Mouse (Mus musculus) testis, postnatal 10 days (tissue): Measurements from ENCODE around the gene Tarbp1.

ENCODE experiments used
- DNase-seq: peaks from one replicate; pipeline ENCODE4 v3.0.0; 2021; ENCODE audit warnings: low spot score

Tarbp1 gene

DNA sequence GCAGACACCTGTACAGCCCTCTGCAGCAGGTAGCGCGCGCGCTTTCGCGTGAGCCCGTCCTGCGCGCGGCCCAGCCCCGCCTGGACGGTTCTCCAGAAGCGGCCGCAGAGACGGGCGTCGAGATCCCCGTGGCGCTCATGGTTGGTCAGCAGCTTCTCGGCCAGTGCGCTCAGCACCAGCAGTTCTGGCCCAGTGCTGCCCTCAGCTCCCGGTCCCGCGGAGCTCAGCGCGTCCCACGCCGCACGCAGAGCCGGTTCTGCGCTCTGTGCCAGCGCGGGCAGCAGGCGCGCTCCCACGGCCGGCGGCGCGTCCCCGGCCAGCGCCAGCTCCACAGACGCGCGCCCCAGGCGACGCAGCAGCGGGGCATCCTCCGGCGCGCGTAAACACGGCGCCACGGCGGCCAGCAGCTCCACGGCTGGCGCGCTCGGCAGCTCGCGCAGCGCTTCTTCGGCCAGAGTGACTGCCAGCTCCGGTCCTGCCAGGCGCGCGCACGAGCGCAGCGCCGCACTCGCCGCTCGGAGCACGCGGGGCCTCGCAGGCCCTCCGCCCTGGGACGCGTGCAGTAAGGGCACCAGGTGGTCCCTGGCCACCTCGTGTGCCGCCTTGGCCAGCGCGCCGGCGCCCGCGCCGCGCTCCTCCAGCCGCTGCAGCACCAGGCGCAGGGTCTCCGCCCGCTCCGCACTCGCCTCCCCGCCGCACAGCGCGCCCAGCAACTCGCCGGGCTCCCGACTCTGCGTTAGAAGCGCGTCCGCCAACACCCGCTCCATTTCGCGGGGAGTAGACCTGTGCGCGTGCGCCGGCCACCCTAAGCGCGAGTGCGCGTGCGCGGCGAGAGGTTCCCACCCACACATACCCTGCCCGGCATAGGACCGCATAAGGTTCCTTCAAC, at the start of gene Tarbp1:
Tarbp1 (minus strand) TSS at position 767 of the 889 bp plus-strand sequence.
- DNase-seq: peak; percentile 93

DNA sequence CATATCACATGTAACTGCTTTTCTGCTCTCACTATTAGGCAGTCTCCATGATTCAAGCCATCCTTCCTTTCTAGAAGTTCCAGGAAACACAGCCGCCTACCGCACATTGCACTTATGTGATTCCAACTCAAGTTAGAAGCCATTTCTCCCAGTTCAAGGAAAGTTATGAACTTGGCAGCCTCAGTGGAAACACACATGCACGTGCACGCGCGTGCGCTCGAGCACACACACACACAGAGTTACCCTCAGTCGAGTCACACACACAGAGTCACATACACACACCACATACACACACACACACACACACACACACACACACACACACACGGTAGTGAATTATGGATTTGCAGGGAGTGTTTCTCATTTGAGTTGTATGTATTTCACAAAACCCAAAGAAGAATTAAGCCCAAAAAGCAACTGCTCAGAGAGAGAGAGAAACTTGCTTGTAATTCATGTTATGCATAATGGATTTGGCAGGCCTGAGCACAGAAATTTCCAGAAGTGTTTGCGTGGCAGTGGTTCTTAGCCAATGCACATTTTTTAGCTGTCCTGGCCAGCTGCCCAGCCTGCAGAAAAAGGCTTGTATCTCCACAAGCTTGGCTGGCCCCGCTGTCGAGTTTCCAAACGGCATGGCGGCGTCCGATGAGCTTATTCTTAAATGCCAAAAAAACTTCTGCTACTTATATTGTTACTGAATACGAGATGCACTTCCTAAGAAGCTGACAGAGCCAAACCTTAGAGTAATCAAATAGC, 49.5 kb upstream of the Tarbp1 start:
- DNase-seq: peak; percentile 89

DNA sequence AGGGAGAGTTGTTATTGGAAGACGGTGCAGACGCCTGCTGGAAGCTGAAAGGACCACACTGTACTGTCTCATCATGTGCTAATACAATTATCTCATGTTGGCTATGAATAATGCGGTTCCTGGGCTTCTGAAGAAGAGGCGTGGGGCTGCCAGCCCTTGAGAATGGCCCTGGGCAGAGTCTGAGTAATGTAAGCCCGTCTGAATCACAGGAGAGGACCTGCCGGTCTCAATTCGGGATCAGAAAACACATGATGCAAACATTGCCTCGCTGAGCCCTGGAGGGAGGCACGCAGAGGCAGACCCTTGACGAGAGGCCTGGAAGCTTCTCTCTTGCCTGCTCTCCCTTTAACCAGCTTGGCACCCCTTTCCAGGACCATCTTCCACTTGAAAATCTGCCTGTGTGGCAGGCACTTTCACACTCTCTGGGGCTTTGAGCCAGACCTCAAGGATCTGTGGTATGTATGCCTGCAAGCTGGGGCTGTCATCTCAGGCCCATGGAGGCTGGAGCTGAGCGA, 48.3 kb upstream of the Tarbp1 start:
- DNase-seq: no peak

DNA sequence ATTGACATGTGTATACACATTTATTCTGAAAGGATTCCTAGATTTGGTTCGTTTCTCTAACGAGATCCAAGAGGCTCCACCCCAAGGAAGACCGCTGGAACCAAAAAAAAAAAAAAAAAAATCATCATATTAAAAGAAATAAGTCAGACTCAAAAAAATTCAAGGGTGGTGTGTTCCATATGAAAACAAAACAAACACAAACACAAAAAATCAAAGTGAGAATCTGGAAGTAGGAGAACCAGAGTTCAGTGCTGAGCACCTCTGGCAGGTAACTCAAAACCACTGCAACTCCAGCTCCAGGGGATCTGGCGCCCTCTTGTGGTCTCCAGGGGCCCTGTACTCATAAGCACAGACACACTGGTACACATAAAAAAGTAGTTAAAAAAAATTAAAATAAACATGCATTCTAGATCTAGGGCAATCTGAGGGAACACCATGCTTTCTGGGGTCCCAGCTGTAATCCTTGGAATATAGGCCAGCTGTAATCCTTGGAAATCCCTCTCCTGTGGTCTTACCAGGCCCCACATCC, 44.6 kb upstream of the Tarbp1 start:
- peak; percentile 63 for DNase-seq

DNA sequence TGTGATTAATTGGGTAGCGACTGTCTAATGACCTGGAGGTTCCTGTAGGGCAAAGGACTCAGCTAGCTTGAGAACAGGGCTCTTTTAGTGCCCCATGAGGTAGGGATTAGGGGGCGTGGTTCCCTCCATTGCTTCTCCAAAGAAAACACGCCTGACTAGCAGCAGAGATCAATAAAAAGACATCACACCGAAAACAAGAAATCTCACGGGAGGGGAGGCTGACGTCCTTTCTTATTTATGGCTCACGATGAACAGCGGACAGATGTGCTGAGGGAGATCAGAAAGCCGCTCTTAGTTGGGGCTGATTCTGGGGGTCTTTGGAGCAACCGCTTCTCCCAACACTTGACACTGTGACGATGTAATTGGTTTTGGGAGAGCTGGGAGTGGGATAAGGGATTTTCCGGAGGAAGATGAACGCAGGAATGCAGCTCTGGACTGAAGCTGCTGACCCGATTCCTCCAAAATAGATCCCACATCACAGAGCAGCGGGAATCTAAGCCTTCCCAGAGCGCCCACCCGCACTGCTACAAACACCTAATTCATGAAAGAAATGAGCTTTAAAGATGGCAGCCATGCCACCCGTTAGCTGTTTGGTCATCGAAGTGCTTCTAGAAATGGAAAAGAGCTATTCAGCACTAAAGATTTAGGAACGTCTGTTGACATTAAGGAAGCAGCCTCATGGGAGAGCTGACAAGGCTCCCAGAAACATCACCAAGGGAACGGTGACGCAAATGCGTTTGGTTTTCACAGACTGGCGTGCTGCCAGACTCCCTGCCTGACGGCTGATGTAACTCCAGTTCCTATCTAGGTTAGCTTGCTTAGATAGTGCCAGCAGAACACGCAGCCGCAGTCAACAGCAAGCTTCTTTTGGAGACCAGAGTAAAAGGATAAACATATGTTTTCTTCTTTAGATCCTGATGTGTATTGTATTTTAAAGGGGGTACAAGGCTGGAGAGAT, 42.0 kb upstream of the Tarbp1 start:
- DNase-seq: peak; percentile 91

DNA sequence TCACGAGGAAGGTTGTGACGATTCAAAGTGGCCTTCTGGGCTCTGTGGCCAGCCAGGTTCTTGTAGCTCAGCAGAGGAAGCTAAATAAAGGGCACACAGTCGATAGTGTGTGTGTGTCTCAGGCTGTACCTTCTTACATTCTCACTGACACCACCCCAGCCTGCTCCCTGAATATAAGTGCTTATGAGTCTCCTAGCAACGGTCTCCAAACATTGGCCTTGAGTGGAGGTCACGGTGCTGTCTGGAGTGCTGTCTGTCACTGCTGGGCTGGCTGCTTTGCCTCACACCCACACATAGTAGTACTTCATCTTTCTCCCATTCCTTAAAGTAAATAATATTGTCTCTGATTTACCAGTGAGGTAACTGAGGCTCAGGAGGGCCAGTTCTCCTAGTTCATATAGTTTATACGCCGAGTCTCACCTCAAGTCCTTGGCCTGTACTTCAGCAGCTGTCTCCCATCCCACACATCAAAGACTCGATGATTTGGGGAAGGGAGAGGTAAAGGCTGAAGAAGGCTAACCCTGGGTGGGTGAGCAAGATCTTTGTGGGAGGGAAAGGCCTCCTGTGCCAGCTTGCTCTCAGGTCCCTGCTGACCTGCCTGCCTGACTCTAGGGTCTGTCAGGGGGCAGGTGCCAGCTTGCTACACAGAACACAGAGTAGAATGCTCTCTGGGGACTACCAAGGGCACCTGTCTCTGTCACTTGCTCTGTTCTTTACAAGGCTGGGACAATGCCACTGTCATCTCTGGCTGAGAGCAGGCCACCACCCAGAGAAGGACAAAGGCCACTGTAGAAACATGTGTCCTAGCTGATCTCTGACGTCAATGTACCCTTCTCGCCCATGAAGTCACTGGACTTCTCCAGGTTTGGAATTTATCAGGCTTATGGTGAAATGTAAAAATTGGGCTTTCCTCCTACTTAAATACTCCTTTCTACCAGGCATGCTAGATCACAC, 39.4 kb upstream of the Tarbp1 start:
- DNase-seq: no peak

DNA sequence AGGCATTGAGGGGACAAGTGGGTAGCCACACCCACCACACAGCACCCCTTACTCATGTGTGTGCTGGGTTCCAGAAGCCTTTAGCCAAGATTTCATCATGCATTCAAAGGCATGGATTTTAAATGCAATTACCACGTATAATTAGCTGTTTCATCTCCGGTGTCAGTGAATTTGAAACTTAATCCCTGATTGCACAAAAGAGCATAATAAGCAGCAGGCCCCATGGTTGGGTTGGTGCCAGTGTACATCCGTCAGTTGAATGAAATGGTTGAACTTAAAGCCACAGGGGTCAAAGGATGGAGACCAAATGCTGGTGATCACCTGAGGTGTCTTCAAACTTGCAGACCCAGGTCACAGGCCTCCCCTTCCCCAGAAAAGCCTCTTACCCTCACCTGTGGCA, 36.0 kb upstream of the Tarbp1 start:
- DNase-seq: no peak

DNA sequence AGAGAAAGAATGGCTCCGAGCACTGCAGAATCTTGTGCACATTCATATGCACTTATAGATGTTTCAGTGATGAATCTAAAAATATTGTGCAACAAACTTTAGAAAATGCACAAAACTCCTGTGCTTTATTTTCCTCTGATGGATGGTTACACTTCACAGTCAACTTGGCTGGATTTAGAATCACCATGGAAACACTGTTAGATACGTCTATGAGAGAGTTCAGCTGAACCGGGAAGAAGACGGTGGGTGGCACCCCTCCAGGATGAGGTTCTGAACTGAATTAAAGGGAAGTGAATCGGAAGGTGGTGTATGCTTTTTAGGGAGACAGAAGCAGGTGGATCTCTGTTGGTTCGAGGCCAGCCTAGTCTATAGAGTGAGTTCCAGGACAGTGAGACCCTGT, 34.8 kb upstream of the Tarbp1 start:
- no peak for DNase-seq

DNA sequence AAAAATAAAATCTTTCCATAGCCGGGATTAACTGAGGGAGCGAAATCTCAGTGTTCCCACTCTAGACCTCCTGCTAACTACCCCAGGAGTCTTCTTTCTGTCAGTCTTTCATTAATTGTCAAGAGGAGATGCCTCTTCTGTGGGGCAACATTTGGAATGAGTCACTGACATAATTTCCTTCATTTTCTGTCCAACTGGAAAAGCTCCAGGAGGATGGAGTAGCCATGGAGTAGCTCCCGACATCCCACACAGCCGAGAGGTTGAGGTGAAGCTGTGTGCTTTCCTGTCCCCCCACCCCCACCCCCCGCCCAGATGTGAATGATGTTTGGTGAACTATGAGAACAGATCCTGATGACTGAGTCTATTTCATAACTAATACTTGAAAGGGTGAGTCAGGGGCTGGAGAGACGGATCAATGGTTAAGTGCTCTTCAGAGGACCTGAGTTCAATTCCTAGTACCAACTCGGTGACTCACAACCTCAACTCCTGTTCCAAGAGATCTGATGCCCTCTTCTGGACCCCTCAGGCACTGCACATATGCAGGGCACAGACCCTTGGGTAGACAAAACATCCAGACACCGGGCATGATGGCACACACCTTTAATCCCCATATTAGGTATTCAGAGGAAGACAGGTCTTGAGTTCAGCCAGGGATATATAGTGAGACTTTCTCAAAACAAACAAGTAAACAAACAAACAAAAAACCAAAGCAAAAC, 34.2 kb upstream of the Tarbp1 start:
- no peak for DNase-seq

DNA sequence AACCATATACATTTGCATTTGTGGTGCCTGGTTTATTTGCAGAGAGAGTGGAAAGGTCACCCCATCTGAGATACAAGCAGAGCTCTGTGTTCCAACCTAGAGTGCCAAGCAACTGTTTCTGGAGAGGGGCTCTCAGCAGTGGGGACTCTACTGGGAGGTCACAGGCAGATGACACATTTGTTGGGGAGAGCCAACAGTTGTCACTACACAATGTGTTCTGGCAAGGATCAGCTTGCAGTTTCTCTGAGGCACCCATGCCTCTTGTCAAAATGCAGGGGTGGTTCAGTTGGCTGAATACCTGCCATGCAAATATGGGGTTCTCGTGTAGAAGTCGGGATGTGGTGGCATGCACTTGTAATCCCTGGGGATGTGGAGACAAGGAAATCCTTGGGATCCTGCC, 33.4 kb upstream of the Tarbp1 start:
- no peak for DNase-seq

DNA sequence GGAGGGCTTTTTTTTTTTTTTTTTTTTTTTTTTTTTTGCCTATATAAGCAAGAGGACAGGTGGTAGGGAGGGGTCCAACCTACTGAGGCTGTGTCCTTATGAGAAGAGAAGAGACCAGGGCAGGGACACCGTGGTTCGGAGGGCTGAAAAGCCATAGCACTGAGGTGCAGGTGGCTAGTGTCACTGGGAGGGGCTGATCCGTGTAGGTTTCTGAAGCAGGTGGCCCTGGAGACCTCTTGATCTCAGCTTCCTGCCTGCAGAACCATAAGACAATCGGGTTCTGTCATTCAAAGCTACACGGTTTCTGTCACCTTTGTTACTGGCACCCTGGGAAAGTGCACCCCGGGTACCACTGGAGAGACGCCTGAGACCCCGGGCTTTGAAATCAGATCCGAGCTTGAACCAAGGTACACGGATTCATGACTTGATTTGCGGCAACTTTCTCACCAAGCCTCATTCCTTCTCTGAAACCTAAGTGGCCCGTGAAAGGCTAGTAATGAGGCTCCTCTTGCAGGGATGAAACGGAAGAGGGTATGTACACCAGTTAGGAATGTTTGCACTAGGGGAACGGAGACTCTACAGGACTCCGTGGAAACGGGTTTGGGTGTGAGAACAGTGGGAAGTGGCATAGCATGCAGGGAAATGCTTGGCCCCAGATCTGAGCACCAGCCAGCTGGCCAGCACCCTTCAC, 29.8 kb upstream of the Tarbp1 start:
- no peak for DNase-seq

DNA sequence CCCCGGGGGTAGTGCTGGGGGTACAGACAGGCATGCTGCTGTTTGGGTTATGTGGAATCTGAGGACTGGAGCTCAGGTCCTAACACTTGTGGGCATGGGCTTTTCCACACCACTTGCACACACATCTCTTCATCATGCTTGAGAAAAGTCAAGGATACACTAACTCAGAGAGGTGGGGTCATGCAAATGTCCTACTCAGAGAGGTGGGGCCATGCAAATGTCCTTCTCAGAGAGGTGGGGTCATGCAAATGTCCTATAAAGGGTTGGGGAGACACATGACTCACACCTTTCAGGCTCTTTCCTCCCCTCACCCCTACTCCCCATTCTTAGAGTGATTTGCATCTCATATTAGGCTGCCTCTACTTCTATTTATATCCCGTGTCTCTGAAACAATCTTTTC, 27.9 kb upstream of the Tarbp1 start:
- DNase-seq: no peak

DNA sequence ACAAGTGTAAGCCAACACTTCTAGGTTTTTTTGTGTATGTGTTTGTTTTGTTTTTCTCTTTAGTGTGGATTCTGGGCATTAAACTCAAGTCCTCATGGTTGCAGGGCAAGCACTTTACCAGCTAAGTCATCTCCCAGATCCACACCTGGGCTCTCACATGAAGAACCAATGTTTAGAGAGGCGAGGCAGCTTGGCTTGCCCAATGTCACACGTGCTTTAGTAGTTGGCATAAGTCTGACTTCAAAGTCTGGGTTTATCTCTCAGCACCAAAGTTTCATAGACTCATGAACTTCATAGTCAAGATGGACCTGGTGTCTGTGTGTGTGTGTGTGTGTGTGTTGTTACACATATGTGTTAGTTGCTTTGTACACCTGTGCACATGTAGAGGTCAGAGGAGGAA, 24.5 kb upstream of the Tarbp1 start:
- no peak for DNase-seq

DNA sequence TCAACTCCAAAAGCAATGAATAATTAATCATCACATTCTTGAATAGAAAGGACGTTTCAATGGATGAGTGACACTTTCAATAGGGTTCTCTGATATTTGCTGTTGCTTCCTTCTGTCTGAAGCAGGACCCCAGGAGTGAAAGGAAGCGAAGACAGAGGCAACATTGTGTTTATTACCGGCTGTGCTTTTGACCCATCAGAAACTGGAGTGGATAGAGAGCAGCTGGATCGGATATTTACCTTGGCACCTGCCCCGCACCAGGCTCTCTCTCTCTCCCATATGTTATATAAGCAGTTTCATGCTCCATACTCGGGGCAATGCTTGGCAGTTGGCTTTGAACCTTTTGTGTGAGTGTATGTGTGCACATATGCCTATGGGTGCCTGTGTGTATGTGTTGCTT, 23.6 kb upstream of the Tarbp1 start:
- no peak for DNase-seq

DNA sequence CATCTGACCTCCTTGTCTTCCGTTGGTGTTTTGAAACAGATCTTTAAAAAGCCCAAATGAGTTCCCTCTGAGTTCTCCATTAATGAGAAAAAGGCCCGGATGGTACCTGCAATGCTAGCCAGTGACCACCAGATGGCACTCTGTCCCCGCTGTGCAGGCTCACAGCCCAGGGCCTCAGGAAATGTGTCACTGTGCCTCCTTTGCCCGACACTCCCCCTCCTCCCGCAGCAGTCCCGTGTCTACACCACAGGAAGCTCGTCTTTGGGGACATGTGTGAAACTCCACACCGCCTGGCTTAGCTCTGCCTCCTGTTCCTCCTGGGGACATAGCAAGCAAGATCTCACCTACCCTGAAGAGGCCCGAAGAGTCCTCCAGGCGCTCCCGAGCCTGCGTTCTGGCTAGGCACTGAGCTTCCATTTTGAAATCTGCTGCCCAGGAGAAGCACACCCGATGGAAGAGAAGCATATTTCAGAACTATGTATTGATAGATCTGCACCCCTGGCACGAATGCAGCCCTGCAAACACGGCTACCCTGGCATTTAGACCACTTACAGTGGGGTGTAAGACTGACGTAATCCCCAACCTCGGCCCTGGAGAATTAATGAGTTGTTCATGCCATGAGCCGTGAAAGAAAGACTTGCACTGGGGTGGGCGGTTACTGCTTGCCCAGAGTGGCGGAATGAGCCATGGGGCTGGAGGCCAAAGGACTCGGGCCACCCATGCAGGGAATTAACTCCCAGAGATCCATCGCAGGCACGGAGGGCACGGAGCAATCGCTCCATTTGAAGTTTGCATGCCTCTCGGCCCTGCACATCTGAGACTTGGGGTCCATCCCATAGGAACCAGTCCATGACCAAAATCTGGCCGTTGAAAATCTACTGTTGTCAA, 22.9 kb upstream of the Tarbp1 start:
- peak; percentile 93 for DNase-seq

DNA sequence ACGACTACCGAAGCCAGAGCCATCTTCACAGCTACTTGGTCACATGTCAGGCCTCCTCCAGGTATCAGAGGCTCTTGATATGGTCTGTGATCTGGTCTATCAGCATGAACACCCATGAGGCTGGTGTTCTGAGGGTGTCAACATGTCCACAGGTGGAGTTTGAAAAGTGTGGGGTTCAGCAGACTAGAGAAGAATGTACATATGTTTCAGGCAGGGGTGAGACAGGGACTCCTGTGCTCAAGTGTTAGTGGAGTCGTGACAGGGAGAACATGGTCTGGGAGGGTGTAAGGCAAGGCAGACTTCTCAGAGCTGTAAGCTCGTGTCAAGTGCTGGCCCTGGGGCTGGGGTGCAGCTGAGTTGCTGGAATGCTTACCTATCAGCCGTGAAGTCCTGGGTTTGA, 22.1 kb upstream of the Tarbp1 start:
- no peak for DNase-seq

DNA sequence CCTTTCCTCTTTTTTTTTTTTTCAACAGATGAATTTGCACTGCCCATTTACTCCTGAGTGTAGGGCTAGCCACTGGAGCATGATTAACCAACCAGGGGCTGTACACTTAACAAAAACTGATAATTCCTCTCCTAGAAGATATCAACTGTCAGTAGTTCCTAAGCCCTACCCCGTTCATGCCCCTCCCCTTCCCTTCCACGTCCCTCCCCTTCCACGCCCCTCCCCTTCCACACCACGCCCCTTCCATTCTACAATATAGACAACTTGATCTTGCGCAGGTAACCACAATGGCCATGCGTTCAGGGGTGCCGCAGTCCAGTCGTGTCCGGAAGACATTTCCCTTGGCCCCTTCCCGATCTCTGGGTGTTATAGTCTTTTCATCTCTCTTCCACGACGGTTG, 20.6 kb upstream of the Tarbp1 start:
- DNase-seq: no peak
